Mouse (Mus musculus): ENCODE measurements around the gene Atg16l1.

DNA sequence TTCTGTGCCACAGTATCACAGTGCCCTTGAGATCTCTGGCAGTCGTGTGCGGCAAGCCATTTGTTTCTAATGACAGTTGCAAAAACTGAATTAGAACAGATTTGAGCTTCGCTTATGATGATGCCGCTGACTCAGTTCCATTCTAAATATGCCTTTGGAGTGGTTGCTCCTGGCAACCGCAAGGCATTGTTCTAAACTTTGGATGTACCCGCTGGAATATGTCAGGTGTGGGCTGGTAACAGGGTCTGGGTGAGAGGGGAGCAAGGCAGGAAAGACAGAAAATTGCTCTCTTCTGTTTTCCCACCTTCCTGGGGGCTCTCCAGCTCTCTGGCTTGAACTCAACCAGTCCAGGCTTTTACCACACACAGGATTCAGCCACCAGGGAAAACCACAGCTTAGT lies 57.5 kb downstream of the Atg16l1 start:
- TF ChIP-seq CTCF (IDR thresholded peaks at IDR 0.05; ENCODE audit: extremely low read depth, insufficient read depth, insufficient read length, insufficient replicate concordance) (no peak), POLR2A (IDR thresholded peaks at IDR 0.05; ENCODE audit: low read depth, low read length) (no peak)
